Mouse (Mus musculus) spleen, postnatal 36 days (tissue): ENCODE results near the gene Fmod.

ENCODE experiments used
- DNase-seq, 2 experiments: peaks; one replicate each; pipeline ENCODE4 v3.0.0; 2022; ENCODE audit warnings: low spot score in 2 of 2, mixed read lengths in 1 of 2

The Fmod gene

GRCm38 (mm10) chr1:134056285-134056684 is 19.2 kb downstream of the Fmod start:
- no peak for DNase-seq

- no peak for DNase-seq
Observed at GRCm38 (mm10) chr1:134057736-134058135, 20.7 kb downstream of the Fmod start.

- DNase-seq = no peak
Observed at GRCm38 (mm10) chr1:134058870-134059269, 21.8 kb downstream of the Fmod start.

- DNase-seq = peak; percentile 69 to 78
Observed at GRCm38 (mm10) chr1:134059739-134060695, 23.0 kb downstream of the Fmod start.

DNA sequence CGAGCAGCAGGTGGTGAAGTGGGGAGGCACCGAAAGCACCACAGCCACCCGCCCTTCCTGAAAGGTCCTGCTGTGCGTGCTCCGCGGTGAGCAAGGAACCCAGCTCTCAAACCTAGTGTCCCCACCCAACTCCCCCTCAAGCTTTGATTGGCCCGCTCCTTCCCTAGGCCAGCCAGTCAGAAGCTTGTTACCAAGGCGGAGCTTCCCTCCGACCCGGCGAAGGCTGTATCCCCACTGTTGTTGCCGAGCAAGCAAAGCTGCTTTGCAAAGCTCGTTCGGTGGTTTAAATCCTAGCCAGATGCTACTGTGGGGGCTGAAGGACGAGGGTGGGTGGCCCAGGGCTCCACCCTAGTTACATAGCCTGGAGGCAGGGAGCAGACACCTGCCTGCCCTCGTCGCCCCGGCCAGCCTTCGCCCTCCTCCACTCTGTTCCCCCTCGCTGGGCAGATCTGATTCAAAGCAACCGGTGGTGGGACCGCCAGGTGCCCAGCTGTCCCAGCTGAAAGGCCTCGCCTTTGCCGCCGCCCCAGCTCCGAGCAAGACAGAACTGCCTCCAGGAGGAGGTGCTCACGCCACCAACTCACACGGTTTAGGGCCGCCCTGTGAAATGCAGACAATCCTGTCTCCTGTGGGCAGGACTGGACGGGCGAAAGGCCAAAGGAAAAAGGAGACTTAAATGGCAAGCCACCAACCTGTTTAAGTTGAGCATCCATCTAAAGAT is 24.0 kb downstream of the Fmod start:
- DNase-seq = peak; percentile 97 to 98

GRCm38 (mm10) chr1:134061915-134062314 is 24.9 kb downstream of the Fmod start:
- no peak for DNase-seq

DNA sequence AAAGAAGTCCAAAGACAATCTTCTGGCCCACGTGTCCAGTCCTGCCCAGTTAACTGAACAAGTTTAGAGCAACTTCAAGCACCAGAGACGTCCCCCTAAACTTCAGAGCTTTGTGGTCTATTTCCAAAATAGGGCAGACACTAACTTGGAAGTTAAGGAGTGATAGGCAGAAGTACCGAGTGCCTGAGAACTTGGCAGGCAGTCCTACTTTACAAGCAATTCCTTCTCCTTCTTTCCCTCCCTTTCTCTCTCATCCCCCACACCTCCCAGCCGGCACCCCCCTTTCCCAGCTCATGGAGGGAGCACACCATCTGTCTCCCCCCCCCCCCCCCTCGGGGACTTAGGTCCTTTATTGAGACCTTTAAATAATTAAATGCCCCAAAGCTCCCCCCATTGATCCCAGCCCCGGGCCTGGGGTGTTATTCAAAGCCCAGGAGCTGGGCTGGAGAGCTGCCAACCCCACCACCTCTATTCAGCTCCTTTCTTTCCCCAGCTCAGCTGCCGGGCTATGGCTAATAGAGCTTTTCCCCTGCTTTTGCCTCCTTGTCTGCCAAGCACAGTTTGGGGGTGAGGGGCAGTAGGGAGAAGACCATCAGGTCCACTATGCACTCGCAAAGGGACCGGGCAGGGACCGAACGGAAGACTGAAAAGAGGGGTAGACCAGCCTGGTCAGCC is 25.5 kb downstream of the Fmod start:
- DNase-seq = no peak

DNA sequence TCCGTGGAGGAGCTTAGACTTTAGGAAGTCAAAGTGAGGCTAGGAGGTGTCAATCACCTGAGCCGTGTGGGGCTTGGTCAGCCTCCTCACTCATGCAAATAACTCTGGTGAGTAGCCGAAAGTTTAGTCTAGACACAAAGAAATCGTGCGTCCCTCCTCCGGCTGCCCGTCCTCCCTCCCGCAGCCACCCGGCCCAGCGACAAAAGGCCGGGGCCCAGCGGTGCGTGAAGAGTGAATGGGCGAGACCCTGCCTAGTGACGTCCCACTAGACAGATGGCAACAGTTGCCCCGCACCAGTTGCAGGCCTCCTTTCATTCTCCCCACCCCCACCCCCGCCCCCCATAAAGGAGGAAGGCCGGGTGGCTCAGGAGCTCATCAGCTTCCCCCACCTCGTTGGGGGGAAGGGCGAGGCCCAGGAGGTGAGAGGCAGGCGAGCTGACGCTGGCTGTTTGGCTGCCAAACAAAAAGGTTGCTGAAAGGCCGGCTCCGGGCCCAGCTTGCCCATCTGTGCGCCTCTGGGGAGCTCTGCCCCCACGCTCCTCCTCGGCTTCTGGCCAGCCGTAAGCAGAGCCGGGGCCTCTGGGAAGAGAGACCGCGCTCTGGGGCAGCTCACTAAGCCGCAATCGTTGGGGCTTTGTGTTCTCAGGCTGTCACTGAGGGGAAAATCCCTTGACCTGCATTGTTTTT is 26.2 kb downstream of the Fmod start:
- DNase-seq = peak; percentile 93

DNA sequence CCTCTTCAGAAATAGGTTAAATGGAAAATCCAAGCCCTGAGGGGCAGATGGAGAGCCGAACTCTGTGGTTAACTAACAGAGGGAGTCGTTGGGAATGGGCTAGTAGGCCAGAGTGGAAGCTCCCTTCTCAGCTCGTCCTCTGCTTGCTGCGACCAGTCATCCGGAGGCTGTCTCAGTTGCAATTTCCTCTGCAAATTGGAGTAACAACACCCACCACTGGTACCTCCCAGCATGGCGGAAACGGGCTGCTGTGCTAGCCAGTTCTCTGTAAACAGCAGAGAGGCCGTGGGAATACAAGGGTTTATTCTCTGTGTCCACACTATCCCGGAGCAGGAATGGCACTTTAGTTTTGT is 26.7 kb downstream of the Fmod start:
- peak; percentile 84 for DNase-seq

- no peak for DNase-seq
Observed at GRCm38 (mm10) chr1:134064296-134064831, 27.3 kb downstream of the Fmod start.

DNA sequence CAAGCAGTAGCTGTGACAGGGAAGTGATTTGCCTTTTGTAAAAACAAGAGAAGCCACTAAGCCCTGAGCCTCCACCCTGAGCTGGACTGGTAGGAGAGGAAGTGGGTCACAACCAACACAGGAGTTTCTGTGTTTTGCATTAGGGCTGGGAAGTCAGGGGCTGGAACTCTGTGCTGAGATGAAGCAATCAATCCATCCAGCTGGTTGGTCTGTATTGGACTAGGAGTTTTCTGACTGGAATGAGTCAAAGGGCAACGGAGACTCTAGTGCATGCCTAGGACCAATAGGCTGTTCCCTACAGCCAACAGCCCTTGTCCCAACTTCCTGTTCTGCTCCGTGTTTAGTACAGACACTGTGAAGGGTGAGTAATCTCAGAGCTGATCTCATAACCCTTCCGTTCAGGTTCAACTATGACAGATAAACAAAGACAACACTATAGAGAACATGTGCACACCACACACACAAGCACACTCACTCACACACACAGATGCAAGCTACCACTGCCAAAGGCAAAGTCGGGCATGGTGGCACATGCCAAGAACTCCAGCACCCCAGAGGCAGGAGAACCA is 28.3 kb downstream of the Fmod start:
- DNase-seq = peak; percentile 77 to 82

GRCm38 (mm10) chr1:134066554-134066953 is 29.5 kb downstream of the Fmod start:
- DNase-seq = peak; percentile 45 to 61

GRCm38 (mm10) chr1:134067143-134067619 is 30.1 kb downstream of the Fmod start:
- peak; percentile 81 to 84 for DNase-seq

- DNase-seq = no peak
Observed at GRCm38 (mm10) chr1:134070099-134070669, 33.1 kb downstream of the Fmod start.

DNA sequence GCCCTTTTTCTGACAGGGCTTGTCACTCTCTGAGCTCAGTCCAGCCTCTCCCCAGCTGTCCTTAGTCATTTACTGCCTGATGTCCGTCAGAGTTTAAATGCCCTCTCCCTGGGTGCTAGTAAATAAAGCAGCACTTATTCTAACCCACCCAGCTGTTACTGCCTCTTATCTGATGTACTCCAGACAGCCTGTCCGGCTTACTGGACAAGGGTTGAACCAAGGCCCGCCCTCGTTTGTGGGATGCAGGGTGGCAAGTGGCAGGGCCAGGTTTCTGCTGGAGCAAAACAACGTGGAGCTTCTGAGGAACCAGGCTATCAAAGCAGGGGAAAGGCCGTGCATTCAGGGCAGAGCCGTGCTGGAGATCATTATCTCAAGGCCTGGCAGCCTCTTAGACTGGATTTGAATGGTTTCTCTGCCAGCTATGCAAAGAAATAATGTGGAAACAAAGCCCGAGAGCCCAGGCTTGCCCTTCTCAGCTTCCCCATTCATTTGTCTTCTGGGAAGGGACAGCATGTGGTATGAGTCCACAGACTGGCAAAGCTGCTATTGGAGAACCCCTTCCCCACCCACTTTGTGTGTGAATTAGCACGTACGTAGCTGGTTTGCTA is 34.5 kb downstream of the Fmod start:
- DNase-seq = peak in 1 of 2 experiments; percentile 10

DNA sequence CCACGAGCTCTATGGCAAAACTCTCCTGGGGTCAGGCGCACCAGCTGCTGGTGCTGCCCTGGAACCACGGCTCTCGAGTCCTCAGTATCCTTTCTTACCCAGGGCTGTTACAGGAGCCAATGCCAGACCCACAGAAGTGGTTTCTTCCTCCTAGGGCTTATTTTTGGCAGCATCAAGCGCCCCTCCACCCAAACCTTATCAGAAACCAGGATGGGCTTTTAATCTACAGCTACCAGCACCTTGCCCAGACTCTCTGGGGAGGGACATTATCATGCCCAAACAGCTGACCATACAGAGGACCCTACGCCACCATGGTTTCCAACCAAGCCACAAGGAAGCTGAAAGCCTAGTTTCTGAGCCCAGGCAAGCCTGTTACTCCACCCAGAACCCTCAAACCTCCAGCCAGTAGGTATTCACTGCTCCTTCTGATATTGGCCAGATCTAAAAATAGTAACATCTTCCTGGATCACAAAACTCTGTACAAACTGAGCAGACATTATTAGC is 36.1 kb downstream of the Fmod start:
- peak; percentile 69 to 82 for DNase-seq

- no peak for DNase-seq
Observed at GRCm38 (mm10) chr1:134073658-134074057, 36.6 kb downstream of the Fmod start.

DNA sequence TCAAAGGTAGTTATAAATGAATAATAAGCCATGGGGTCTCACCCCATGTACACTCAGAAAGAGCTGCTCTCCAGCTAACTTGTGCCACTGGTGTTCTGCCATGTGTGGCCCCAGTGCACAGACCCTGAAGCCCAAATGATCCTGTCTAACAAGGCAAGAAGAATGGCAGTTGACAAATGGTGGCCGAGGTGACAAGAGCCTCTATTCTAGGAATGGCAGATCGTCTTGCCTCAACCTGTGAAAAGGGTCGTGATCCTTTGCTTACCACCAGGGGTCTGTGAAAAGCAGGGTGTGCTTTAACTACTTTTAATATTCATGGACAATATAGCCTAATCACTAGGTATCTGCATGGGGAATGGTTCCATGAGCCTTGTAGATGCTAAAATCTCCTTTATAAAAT is 37.1 kb downstream of the Fmod start:
- no peak for DNase-seq

DNA sequence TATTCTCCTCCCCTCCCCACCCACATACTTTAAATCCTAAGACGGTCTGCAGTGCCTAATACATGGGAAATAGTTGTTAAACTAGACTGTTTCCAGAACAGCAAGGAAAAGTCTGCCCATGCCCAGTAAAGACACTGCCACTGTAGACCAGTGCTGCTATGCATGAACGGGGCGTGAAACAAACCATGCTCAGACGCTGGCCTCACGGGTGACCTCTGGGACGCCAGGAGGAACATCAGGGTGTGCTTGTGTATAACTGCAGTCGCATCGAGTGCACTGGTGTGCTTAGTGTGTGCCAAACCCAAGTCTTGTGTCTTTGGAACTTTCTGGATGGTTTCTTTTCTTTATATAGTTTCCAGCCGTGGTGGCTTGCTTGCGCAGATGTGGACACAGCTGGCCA is 37.6 kb downstream of the Fmod start:
- DNase-seq = peak in 1 of 2 experiments; percentile 33

GRCm38 (mm10) chr1:134075532-134075931 is 38.5 kb downstream of the Fmod start:
- peak in 1 of 2 experiments; percentile 3 for DNase-seq
